Mouse (Mus musculus) stomach, postnatal 0 days (tissue): ENCODE measurements around the gene Dyrk1a.

Experiments used
- CTCF ChIP-seq: IDR thresholded peaks from 2 replicates; pipeline ENCODE4 v1.5.1; 2016; ENCODE audit warnings: antibody characterized with exemption, low read depth, mild to moderate bottlenecking, moderate library complexity
- EP300 ChIP-seq: optimal IDR thresholded peaks from 2 replicates; pipeline ENCODE3; 2016; ENCODE audit warnings: antibody characterized with exemption

GRCm38 (mm10) chr16:94652091-94652713 lies 82.4 kb downstream of the Dyrk1a start:
- TF ChIP-seq EP300 (no peak), CTCF (no peak)
